8 mouse cellular contexts compared by ENCODE assay signal in the genomic region with DNA sequence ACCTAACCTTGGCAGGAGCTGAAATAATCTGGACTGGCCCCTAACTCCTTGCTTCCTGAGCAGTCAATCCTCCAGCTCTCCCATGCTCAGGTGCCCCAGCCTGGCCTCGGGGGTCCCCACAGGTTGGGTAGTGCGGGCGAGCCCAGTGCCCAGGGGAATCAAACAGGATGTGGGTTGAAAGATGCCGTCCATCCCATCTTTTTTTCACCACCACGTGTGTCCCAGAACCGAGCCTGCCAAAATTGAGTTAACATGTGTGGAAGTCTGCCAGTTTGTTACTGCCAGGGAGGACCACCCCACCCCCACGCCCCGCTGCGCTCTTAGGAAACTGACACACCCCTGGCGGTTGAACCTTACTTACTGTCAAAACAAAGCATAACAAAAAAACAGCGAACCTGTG. TPM values are rescaled to one million over a fixed set of nuclear protein-coding genes. Genes with fewer than 3 reads are reported as not detected.
DNase-seq lines count a peak whose midpoint lies in the region; ATAC-seq and TF ChIP-seq lines count a peak whose summit lies in the region.

No protein-coding gene starts in this region.

- H3K4me1 ChIP-seq in ES-Bruce4 (ENCODE audit: control insufficient read depth, insufficient read depth, low read length) = no peaks in the 10 kb centered on the region
- H3K4me1 ChIP-seq in intestine, embryonic 16.5 days (ENCODE audit: control insufficient read depth, insufficient read depth, low read length) = peaks cover 10% of the 10 kb centered on the region
- H3K4me1 ChIP-seq in lung, embryonic 15.5 days = peaks cover 19% of the 10 kb centered on the region
- H3K4me1 ChIP-seq in spleen, adult 2 months (ENCODE audit: control insufficient read depth, insufficient read depth, insufficient read length) = peaks cover 24% of the 10 kb centered on the region

- no peaks in the 10 kb centered on the region for H3K36me3 ChIP-seq in ES-Bruce4 (ENCODE audit: control insufficient read depth, insufficient read depth, low read length, poor library complexity, severe bottlenecking)
- no peaks in the 10 kb centered on the region for H3K36me3 ChIP-seq in intestine, embryonic 16.5 days (ENCODE audit: control insufficient read depth, insufficient read depth, low read length)
- H3K36me3 ChIP-seq in lung, embryonic 15.5 days = no peaks in the 10 kb centered on the region
- no peaks in the 10 kb centered on the region for H3K36me3 ChIP-seq in spleen, adult 2 months (ENCODE audit: control insufficient read depth, insufficient read depth, low read length)

- peak overlapping the region; percentile 89; the same call in 1 of the 2 replicates for H3K9ac ChIP-seq in ES-Bruce4 (ENCODE audit: low read depth, poor library complexity, severe bottlenecking)
- H3K9ac ChIP-seq in intestine, embryonic 16.5 days (ENCODE audit: low read depth, low read length) = peak overlapping the region; percentile 77
- H3K9ac ChIP-seq in lung, embryonic 15.5 days = peak overlapping the region; percentile 56

- TF ChIP-seq CTCF in ES-Bruce4 (IDR thresholded peaks at IDR 0.05; ENCODE audit: low read depth, low read length) = no peak
- no peak for TF ChIP-seq CTCF in spleen, adult 2 months (IDR thresholded peaks at IDR 0.05; ENCODE audit: extremely low read depth, insufficient read depth, insufficient read length, insufficient replicate concordance)

- peak overlapping the region; percentile 85 for H3K4me3 ChIP-seq in ES-Bruce4 (ENCODE audit: low read depth, low read length)
- H3K4me3 ChIP-seq in intestine, embryonic 16.5 days (ENCODE audit: low read length) = peak overlapping the region; percentile 73
- peak overlapping the region; percentile 66 for H3K4me3 ChIP-seq in lung, embryonic 15.5 days
- H3K4me3 ChIP-seq in spleen, adult 2 months (ENCODE audit: extremely low read depth, insufficient read depth, insufficient read length) = peak overlapping the region; percentile 97

- H3K27me3 ChIP-seq in ES-Bruce4 (ENCODE audit: control insufficient read depth, insufficient read depth, low read length, poor library complexity, severe bottlenecking) = no peaks in the 10 kb centered on the region
- H3K27me3 ChIP-seq in intestine, embryonic 16.5 days (replicated peaks; ENCODE audit: control insufficient read depth, insufficient read depth, low read length) = peaks cover 15% of the 10 kb centered on the region; the same call in 1 of the 2 replicates
- H3K27me3 ChIP-seq in lung, embryonic 15.5 days = peaks cover 31% of the 10 kb centered on the region
- H3K27me3 ChIP-seq in spleen, adult 2 months (ENCODE audit: control insufficient read depth, insufficient read depth, low read length) = no peaks in the 10 kb centered on the region

- ATAC-seq in intestine, embryonic 16.5 days = 0 out of 2 replicates have a peak, but pooled peaks have one; percentile 16
- ATAC-seq in lung, embryonic 15.5 days (ENCODE audit: borderline replicate concordance, extremely low read depth, low FRiP score, low TSS enrichment) = 0 out of 2 replicates have a peak, but pooled peaks have one; percentile 8

- TF ChIP-seq EP300 in ES-Bruce4 (IDR thresholded peaks at IDR 0.05; ENCODE audit: insufficient read depth, low read depth, low read length) = no peak

- peak; percentile 88 for DNase-seq in 3T3-L1 (ENCODE audit: low read depth, low spot score)
- DNase-seq in fibroblast of lung, adult 2 months (ENCODE audit: low read depth) = peak; percentile 51
- DNase-seq in spleen, adult 2 months (ENCODE audit: low read depth in 1 of 2, low spot score in 2 of 2) = peak in 1 of 2 experiments; percentile 37
- DNase-seq in testis, postnatal 14 days (ENCODE audit: low spot score) = no peak
- no peak for DNase-seq in layer of hippocampus, adult 9-10 months (ENCODE audit: low spot score)

- H3K4me2 ChIP-seq in intestine, embryonic 16.5 days (ENCODE audit: low read depth, low read length) = peak overlapping the region; percentile 87
- peak overlapping the region; percentile 91 for H3K4me2 ChIP-seq in lung, embryonic 15.5 days

- no peak for TF ChIP-seq POLR2A in ES-Bruce4 (IDR thresholded peaks at IDR 0.05; ENCODE audit: insufficient read depth, low read length)
- TF ChIP-seq POLR2A in spleen, adult 2 months (IDR thresholded peaks at IDR 0.05; ENCODE audit: low read depth, low read length) = no peak

- H3K9me3 ChIP-seq in ES-Bruce4 (replicated peaks; ENCODE audit: control insufficient read depth, insufficient read depth, low read length, poor library complexity, severe bottlenecking) = no peaks in the 10 kb centered on the region
- no peaks in the 10 kb centered on the region for H3K9me3 ChIP-seq in intestine, embryonic 16.5 days (ENCODE audit: control insufficient read depth, low read length)
- H3K9me3 ChIP-seq in lung, embryonic 15.5 days = no peaks in the 10 kb centered on the region

- H3K27ac ChIP-seq in ES-Bruce4 (ENCODE audit: insufficient read depth, low read length) = no peak overlapping the region
- no peak overlapping the region for H3K27ac ChIP-seq in intestine, embryonic 16.5 days (ENCODE audit: low read length)
- no peak overlapping the region for H3K27ac ChIP-seq in lung, embryonic 15.5 days
- H3K27ac ChIP-seq in spleen, adult 2 months (ENCODE audit: insufficient read depth, low read length) = peak overlapping the region; percentile 98

- 9% methylated on average over 11 of the region's 11 CpGs for WGBS in intestine, embryonic 16.5 days
- 3% methylated on average over 11 of the region's 11 CpGs for WGBS in lung, embryonic 15.5 days
- 2% methylated on average over 11 of the region's 11 CpGs for WGBS in spleen, adult 2 months

RNA-seq across cellular contexts. Expression of gene Il17ra, which starts 0.8 kb away (rescaled TPM):
- 3.8 and 4.3 TPM in 2 replicates for polyA plus RNA-seq in ES-Bruce4 (2011; ENCODE audit: insufficient read depth, insufficient read length, low read depth, missing spikeins)
- polyA plus RNA-seq in intestine, embryonic 16.5 days (2015; fragmentation: Nextera tagmentation; extraction: Ambion mirVana) = 6.8 and 6.9 TPM in 2 replicates
- 6.4 and 7.2 TPM in 2 replicates for polyA plus RNA-seq in lung, embryonic 15.5 days (2015; fragmentation: Nextera tagmentation; extraction: Ambion mirVana)
- polyA plus RNA-seq in spleen, adult 2 months (2012; rRNA removed) = 93.1 and 98.3 TPM in 2 replicates

RNA-seq across cellular contexts. Expression of gene Tmem121b, which starts 29.7 kb away (rescaled TPM):
- not detected in 2 replicates for polyA plus RNA-seq in ES-Bruce4 (2011; ENCODE audit: insufficient read depth, insufficient read length, low read depth, missing spikeins)
- polyA plus RNA-seq in intestine, embryonic 16.5 days (2015; fragmentation: Nextera tagmentation; extraction: Ambion mirVana) = 0.06 TPM in 2 replicates
- polyA plus RNA-seq in lung, embryonic 15.5 days (2015; fragmentation: Nextera tagmentation; extraction: Ambion mirVana) = 0.17 and 0.20 TPM in 2 replicates
- polyA plus RNA-seq in spleen, adult 2 months (2012; rRNA removed) = 0.14 and 0.59 TPM in 2 replicates

Comparison
In these comparisons a context has a peak if more than half of its experiments do, and no peak if none do; other contexts are left out.
1. DNase-seq: peak in 3T3-L1 (single experiment) and fibroblast of lung, adult 2 months (single experiment); none in testis, postnatal 14 days (single experiment) and layer of hippocampus, adult 9-10 months (single experiment).
2. RNA of gene Il17ra, which starts 0.8 kb away (polyA plus RNA-seq): 93.1 to 98.3 TPM in spleen, adult 2 months; 6.4 to 7.2 TPM in lung, embryonic 15.5 days, 6.8 to 6.9 TPM in intestine, embryonic 16.5 days and 3.8 to 4.3 TPM in ES-Bruce4; every median in the first group is over 10 times any median in the second.
3. Peak in every context shown above with its lines, with median percentiles within 50 percentile points of each other: H3K4me3 ChIP-seq and H3K9ac ChIP-seq.